8 mouse cellular contexts compared by ENCODE assay signal in genomic region chr17:10334957-10335690, GRCm38 (mm10). TPM values are rescaled to one million over a fixed set of nuclear protein-coding genes. Genes with fewer than 3 reads are reported as not detected.
DNase-seq lines count a peak whose midpoint lies in the region; ATAC-seq lines count a peak whose summit lies in the region.

No protein-coding gene starts in this region.

- H3K9me3 ChIP-seq in embryonic facial prominence, embryonic 14.5 days (ENCODE audit: control insufficient read depth, low read length): no peaks in the 10 kb centered on the region

- H3K36me3 ChIP-seq in embryonic facial prominence, embryonic 14.5 days (ENCODE audit: control insufficient read depth, insufficient read depth, low read length): no peaks in the 10 kb centered on the region

- ATAC-seq in cerebellum, adult (ENCODE audit: insufficient number of reproducible peaks, low FRiP score, low TSS enrichment): peak; percentile 80
- ATAC-seq in embryonic facial prominence, embryonic 14.5 days (ENCODE audit: low read depth): peak; percentile 90
- ATAC-seq in megakaryocyte progenitor cell, adult 5-6 weeks (replicated peaks; ENCODE audit: poor library complexity): peak; percentile 64

- WGBS in embryonic facial prominence, embryonic 14.5 days: 1% methylated on average over 31 of the region's 31 CpGs

- intact Hi-C loops in left cerebral cortex, postnatal 4 days (cut with DNase I): no loop called here

- peak overlapping the region; percentile 67 for H3K9ac ChIP-seq in embryonic facial prominence, embryonic 14.5 days (ENCODE audit: low read depth, low read length)

- peak overlapping the region; percentile 48 for H3K4me3 ChIP-seq in embryonic facial prominence, embryonic 14.5 days (ENCODE audit: low read depth, low read length)

- H3K27ac ChIP-seq in embryonic facial prominence, embryonic 14.5 days (replicated peaks; ENCODE audit: low read depth, low read length): peak overlapping the region; percentile 79

- peak; percentile 90 for DNase-seq in embryonic facial prominence, embryonic 14.5 days (ENCODE audit: low spot score)
- DNase-seq in heart, adult 8-10 months (ENCODE audit: low spot score): peak; percentile 85
- DNase-seq in kidney, adult 18-20 months: peak; percentile 82
- DNase-seq in left cerebral cortex, postnatal 4 days: peak; percentile 85
- peak; percentile 50 for DNase-seq in skeletal muscle tissue, adult 2 months (ENCODE audit: low read depth, low spot score)
- no peak for DNase-seq in adipocyte (ENCODE audit: low spot score)

- peak overlapping the region; percentile 81 for H3K4me2 ChIP-seq in embryonic facial prominence, embryonic 14.5 days (ENCODE audit: low read depth, low read length)

- H3K4me1 ChIP-seq in embryonic facial prominence, embryonic 14.5 days (ENCODE audit: control insufficient read depth, insufficient read depth, low read length): peaks cover 8% of the 10 kb centered on the region; the same call in 1 of the 2 replicates

- H3K27me3 ChIP-seq in embryonic facial prominence, embryonic 14.5 days (replicated peaks; ENCODE audit: control insufficient read depth, insufficient read depth, low read length): no peaks in the 10 kb centered on the region

RNA-seq across cellular contexts. Expression of gene Qk, which starts 15.5 kb away (rescaled TPM):
- 42.8 and 46.5 TPM in 2 replicates for polyA plus RNA-seq in embryonic facial prominence, embryonic 14.5 days (2014; fragmentation: Nextera tagmentation; extraction: Ambion mirVana)
- 100 to 1,000 TPM; 453 to 510 (median 503) TPM for total RNA-seq in heart, adult 8-10 months (2022)
- total RNA-seq in left cerebral cortex, postnatal 4 days (2021): 100 to 1,000 TPM; 247 to 250 TPM
- 157 and 168 TPM in 2 replicates for total RNA-seq in megakaryocyte progenitor cell, adult 5-6 weeks (2015)
- 53.9 and 58.1 TPM in 2 replicates for total RNA-seq in megakaryocyte progenitor cell, adult 5-6 weeks (2017)
